Mouse (Mus musculus) monocyte, adult 5-6 weeks (primary cell): ENCODE data around the gene Pkd2. TPM values are rescaled to one million over a fixed set of nuclear protein-coding genes. Genes with fewer than 3 reads are reported as not detected.
"Not testable (repeated sequence)": the region's sequence is repeated elsewhere in the genome, so short reads cannot be mapped to it uniquely, and the experiment has no call there.

Experiments
- ATAC-seq: fragments of 153-309, 156-312 bp; replicated peaks from 2 replicates; pipeline ENCODE4 v1.8.0; 2017; ENCODE audit warnings: mild to moderate bottlenecking; ENCODE audit not compliant: low TSS enrichment, insufficient number of reproducible peaks, severe bottlenecking, poor library complexity, low FRiP score
- total RNA-seq: library from RNA; stranded (forward); fragments of 200-1000, 200-491, 200-594 nt; gene quantifications from 3 replicates; pipeline ENCODE4 v1.2.3, GENCODE M21; 2017

The Pkd2 gene
- total RNA-seq: 2.5 to 5.6 TPM (median 4.1 TPM) in 3 replicates

- ATAC-seq: no peak
Observed at GRCm38 (mm10) chr5:104458832-104459705, at the start of gene Pkd2. TSS of gene Pkd2 (plus strand) at chr5:104459450.

- ATAC-seq: no peak
Observed at GRCm38 (mm10) chr5:104415999-104416398, 43.3 kb upstream of the Pkd2 start.

- ATAC-seq: no peak
Observed at GRCm38 (mm10) chr5:104417028-104417427, 42.2 kb upstream of the Pkd2 start.

- no peak for ATAC-seq
Observed at GRCm38 (mm10) chr5:104417721-104418120, 41.5 kb upstream of the Pkd2 start.

- ATAC-seq: no peak
Observed at GRCm38 (mm10) chr5:104422039-104422438, 37.2 kb upstream of the Pkd2 start.

- ATAC-seq: no peak
Observed at GRCm38 (mm10) chr5:104423861-104424260, 35.4 kb upstream of the Pkd2 start.

- no peak for ATAC-seq
Observed at GRCm38 (mm10) chr5:104425949-104426348, 33.3 kb upstream of the Pkd2 start.

GRCm38 (mm10) chr5:104432886-104433285 is 26.4 kb upstream of the Pkd2 start:
- ATAC-seq: no peak

- ATAC-seq: no peak
Observed at GRCm38 (mm10) chr5:104433968-104434565, 25.2 kb upstream of the Pkd2 start.

- peak; percentile 55 for ATAC-seq
Observed at GRCm38 (mm10) chr5:104434835-104435301, 24.4 kb upstream of the Pkd2 start, which contains the start of gene Spp1. TSS of gene Spp1 (plus strand) at chr5:104435118.

GRCm38 (mm10) chr5:104436406-104437076 is 22.7 kb upstream of the Pkd2 start:
- no peak for ATAC-seq

- ATAC-seq: no peak
Observed at GRCm38 (mm10) chr5:104442396-104442795, 16.9 kb upstream of the Pkd2 start.

GRCm38 (mm10) chr5:104442850-104443249 is 16.4 kb upstream of the Pkd2 start:
- no peak for ATAC-seq

GRCm38 (mm10) chr5:104446156-104446555 is 13.1 kb upstream of the Pkd2 start:
- ATAC-seq: no peak

- not testable (repeated sequence) for ATAC-seq
Observed at GRCm38 (mm10) chr5:104448346-104448745, 10.9 kb upstream of the Pkd2 start.

GRCm38 (mm10) chr5:104449491-104449890 is 9.8 kb upstream of the Pkd2 start:
- ATAC-seq: no peak

- ATAC-seq: no peak
Observed at GRCm38 (mm10) chr5:104453075-104453474, 6.2 kb upstream of the Pkd2 start.

- no peak for ATAC-seq
Observed at GRCm38 (mm10) chr5:104454564-104454963, 4.7 kb upstream of the Pkd2 start.

GRCm38 (mm10) chr5:104459706-104460455 is 631 bp downstream of the Pkd2 start:
- no peak for ATAC-seq
